Mouse (Mus musculus) spleen, adult 2 months (tissue): Measurements from ENCODE around the gene St6galnac1.

ENCODE experiments used
- CTCF ChIP-seq: fragments of 200-500 bp; IDR thresholded peaks from 2 replicates; pipeline ENCODE4 v1.5.1; 2011; ENCODE audit warnings: mild to moderate bottlenecking, inconsistent platforms; ENCODE audit not compliant: insufficient read depth, insufficient read length, insufficient replicate concordance; ENCODE audit errors: extremely low read depth
- POLR2A ChIP-seq: fragments of 200-500 bp; IDR thresholded peaks from 2 replicates; pipeline ENCODE4 v1.6.1; 2011; ENCODE audit warnings: low read depth, low read length, inconsistent platforms

DNA sequence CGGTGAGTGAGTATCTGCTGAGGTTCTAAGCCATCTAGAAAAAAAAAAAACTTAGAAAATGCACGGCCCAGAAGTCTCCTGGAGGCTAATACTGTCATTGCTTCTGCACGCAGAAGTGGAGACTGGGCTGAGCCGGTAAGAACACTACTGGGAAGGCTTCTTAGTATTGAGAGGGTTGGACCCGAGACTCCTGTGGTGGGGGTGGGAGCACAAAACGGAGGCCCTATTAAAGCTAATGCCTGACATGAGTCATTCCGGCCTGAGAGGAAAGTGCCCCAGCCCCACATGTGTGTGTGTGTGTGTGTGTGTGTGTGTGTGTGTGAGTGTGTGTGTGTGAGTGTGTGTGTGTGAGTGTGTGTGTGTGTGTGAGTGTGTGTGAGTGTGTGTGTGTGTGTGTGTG, 31.8 kb upstream of the St6galnac1 start:
- TF ChIP-seq POLR2A (no peak), CTCF (no peak)
